Mouse (Mus musculus) ES-Bruce4 (cell line): Measurements from ENCODE around the gene Gm42669. TPM values are rescaled to one million over a fixed set of nuclear protein-coding genes. Genes with fewer than 3 reads are reported as not detected.

Source experiments
- H3K27ac ChIP-seq: 2 replicates; pipeline ENCODE4 v1.5.1; 2012; ENCODE audit warnings: low read length, inconsistent platforms; ENCODE audit not compliant: insufficient read depth
- H3K27me3 ChIP-seq: 2 replicates; pipeline ENCODE4 v1.6.1; 2012; ENCODE audit warnings: mild to moderate bottlenecking, low read length, inconsistent platforms; ENCODE audit not compliant: control insufficient read depth, poor library complexity, insufficient read depth, severe bottlenecking
- H3K36me3 ChIP-seq: 2 replicates; pipeline ENCODE4 v1.6.1; 2012; ENCODE audit warnings: inconsistent platforms, mild to moderate bottlenecking, low read length, moderate library complexity; ENCODE audit not compliant: control insufficient read depth, poor library complexity, insufficient read depth, severe bottlenecking
- H3K4me1 ChIP-seq: one replicate; pipeline ENCODE4 v1.8.1; 2011; ENCODE audit warnings: low read length; ENCODE audit not compliant: control insufficient read depth, insufficient read depth
- H3K4me3 ChIP-seq: 2 replicates; pipeline ENCODE4 v1.5.1; 2011; ENCODE audit warnings: low read depth, mild to moderate bottlenecking, low read length
- H3K9ac ChIP-seq: 2 replicates; pipeline ENCODE4 v1.6.1; 2012; ENCODE audit warnings: low read depth, mild to moderate bottlenecking, inconsistent platforms; ENCODE audit not compliant: poor library complexity, severe bottlenecking
- H3K9me3 ChIP-seq: replicated peaks from 2 replicates; pipeline ENCODE4 v1.6.1; 2012; ENCODE audit warnings: mild to moderate bottlenecking, low read length, inconsistent platforms; ENCODE audit not compliant: control insufficient read depth, poor library complexity, insufficient read depth, severe bottlenecking
- CTCF ChIP-seq: IDR thresholded peaks from one replicate; pipeline ENCODE4 v1.8.1; 2011; ENCODE audit warnings: low read depth, low read length
- EP300 ChIP-seq: IDR thresholded peaks from 2 replicates; pipeline ENCODE4 v1.6.1; 2011; ENCODE audit warnings: low read depth, low read length; ENCODE audit not compliant: insufficient read depth
- POLR2A ChIP-seq: IDR thresholded peaks from one replicate; pipeline ENCODE4 v1.8.1; 2011; ENCODE audit warnings: low read length; ENCODE audit not compliant: insufficient read depth
- polyA plus RNA-seq: library from polyadenylated mRNA; stranded (reverse); fragments of >200 nt; gene quantifications from 2 replicates; pipeline ENCODE4 v1.2.4, GENCODE M21; 2011; ENCODE audit warnings: low read depth; ENCODE audit not compliant: missing spikeins, insufficient read depth, insufficient read length

The Gm42669 gene
- not detected in 2 replicates for polyA plus RNA-seq

GRCm38 (mm10) chr5:107507321-107507720 is at the start of gene Gm42669:
Gm42669 (plus strand) TSS chr5:107507621.
- H3K4me1 ChIP-seq: no peaks in the 10 kb centered on the region
- TF ChIP-seq EP300: no peak
- TF ChIP-seq CTCF: no peak
- no peak for TF ChIP-seq POLR2A
- H3K9ac ChIP-seq: no peak within 1 kb of the TSS
- no peaks in the 10 kb centered on the region for H3K27me3 ChIP-seq
- no peaks in the 10 kb centered on the region for H3K9me3 ChIP-seq
- no peaks in the 10 kb centered on the region for H3K36me3 ChIP-seq
- H3K4me3 ChIP-seq: no peak within 1 kb of the TSS
- no peak within 1 kb of the TSS for H3K27ac ChIP-seq

GRCm38 (mm10) chr5:107462147-107463076 is 45.0 kb upstream of the Gm42669 start:
- Histone ChIP-seq H3K4me3 (no peak overlapping the region), H3K9ac (no peak overlapping the region), H3K27ac (no peak overlapping the region), H3K27me3 (no peaks in the 10 kb centered on the region), H3K36me3 (no peaks in the 10 kb centered on the region), H3K9me3 (no peaks in the 10 kb centered on the region), H3K4me1 (no peaks in the 10 kb centered on the region)
- no peak for TF ChIP-seq CTCF
- no peak for TF ChIP-seq POLR2A
- no peak for TF ChIP-seq EP300

- H3K27me3 ChIP-seq: no peaks in the 10 kb centered on the region
- H3K36me3 ChIP-seq: no peaks in the 10 kb centered on the region
- H3K4me1 ChIP-seq: no peaks in the 10 kb centered on the region
- H3K4me3 ChIP-seq: no peak overlapping the region
- no peaks in the 10 kb centered on the region for H3K9me3 ChIP-seq
- H3K9ac ChIP-seq: no peak overlapping the region
- TF ChIP-seq POLR2A: no peak
- TF ChIP-seq EP300: no peak
- no peak overlapping the region for H3K27ac ChIP-seq
Measured at GRCm38 (mm10) chr5:107466501-107466900, 40.9 kb upstream of the Gm42669 start.

- Histone ChIP-seq H3K4me3 (no peak overlapping the region), H3K36me3 (no peaks in the 10 kb centered on the region), H3K27me3 (no peaks in the 10 kb centered on the region), H3K27ac (no peak overlapping the region), H3K9ac (no peak overlapping the region), H3K4me1 (no peaks in the 10 kb centered on the region), H3K9me3 (no peaks in the 10 kb centered on the region)
- TF ChIP-seq POLR2A: no peak
- TF ChIP-seq EP300: no peak
- no peak for TF ChIP-seq CTCF
Measured at GRCm38 (mm10) chr5:107467098-107467497, 40.3 kb upstream of the Gm42669 start.

- Histone ChIP-seq H3K9ac (no peak overlapping the region), H3K4me3 (no peak overlapping the region), H3K4me1 (no peaks in the 10 kb centered on the region), H3K27ac (no peak overlapping the region), H3K36me3 (no peaks in the 10 kb centered on the region), H3K27me3 (no peaks in the 10 kb centered on the region), H3K9me3 (no peaks in the 10 kb centered on the region)
- TF ChIP-seq EP300 (no peak), POLR2A (no peak), CTCF (no peak)
Measured at GRCm38 (mm10) chr5:107470600-107471329, 36.7 kb upstream of the Gm42669 start.
